Mouse (Mus musculus) bone marrow, adult 2 months (tissue): ENCODE measurements around the gene Evc. TPM values are rescaled to one million over a fixed set of nuclear protein-coding genes. Genes with fewer than 3 reads are reported as not detected.

Experiments used
- H3K27ac ChIP-seq: fragments of 200-500 bp; 2 replicates; pipeline ENCODE4 v1.5.1; 2012; ENCODE audit warnings: low read depth, mild to moderate bottlenecking, control low read depth, inconsistent platforms, low read length; ENCODE audit not compliant: control insufficient read depth, poor library complexity, insufficient read depth
- H3K4me1 ChIP-seq: fragments of 200-500 bp; 2 replicates; pipeline ENCODE4 v1.6.1; 2011; ENCODE audit warnings: low read length; ENCODE audit not compliant: control insufficient read depth, insufficient read depth
- H3K4me3 ChIP-seq: fragments of 200-500 bp; replicated peaks from 2 replicates; pipeline ENCODE3; 2011; ENCODE audit warnings: mild to moderate bottlenecking, low read depth, low read length, control low read depth; ENCODE audit not compliant: control insufficient read depth
- CTCF ChIP-seq: fragments of 200-500 bp; IDR thresholded peaks from 2 replicates; pipeline ENCODE4 v1.5.1; 2011; ENCODE audit warnings: low read length, control low read depth; ENCODE audit not compliant: control insufficient read depth, insufficient read depth
- POLR2A ChIP-seq: fragments of 200-500 bp; IDR thresholded peaks from 2 replicates; pipeline ENCODE4 v1.6.1; 2011; ENCODE audit warnings: low read depth, mild to moderate bottlenecking, control low read depth, low read length, borderline replicate concordance; ENCODE audit not compliant: control insufficient read depth
- WGBS: fragments of 180-500 bp; shearing (Covaris S2); methylation state at CpG from one replicate; pipeline ENCODE4 v1.1.7; 2018; 5-methylcytosine and 5-hydroxymethylcytosine counted together
- polyA plus RNA-seq: library from polyadenylated mRNA; stranded (reverse); fragments of >200 nt; gene quantifications from 2 replicates; pipeline ENCODE4 v1.2.4, GENCODE M21; 2011; ENCODE audit warnings: low replicate concordance; ENCODE audit not compliant: missing spikeins, insufficient read depth, insufficient read length

Gene Evc
- polyA plus RNA-seq: 2.8 and 4.9 TPM in 2 replicates

DNA sequence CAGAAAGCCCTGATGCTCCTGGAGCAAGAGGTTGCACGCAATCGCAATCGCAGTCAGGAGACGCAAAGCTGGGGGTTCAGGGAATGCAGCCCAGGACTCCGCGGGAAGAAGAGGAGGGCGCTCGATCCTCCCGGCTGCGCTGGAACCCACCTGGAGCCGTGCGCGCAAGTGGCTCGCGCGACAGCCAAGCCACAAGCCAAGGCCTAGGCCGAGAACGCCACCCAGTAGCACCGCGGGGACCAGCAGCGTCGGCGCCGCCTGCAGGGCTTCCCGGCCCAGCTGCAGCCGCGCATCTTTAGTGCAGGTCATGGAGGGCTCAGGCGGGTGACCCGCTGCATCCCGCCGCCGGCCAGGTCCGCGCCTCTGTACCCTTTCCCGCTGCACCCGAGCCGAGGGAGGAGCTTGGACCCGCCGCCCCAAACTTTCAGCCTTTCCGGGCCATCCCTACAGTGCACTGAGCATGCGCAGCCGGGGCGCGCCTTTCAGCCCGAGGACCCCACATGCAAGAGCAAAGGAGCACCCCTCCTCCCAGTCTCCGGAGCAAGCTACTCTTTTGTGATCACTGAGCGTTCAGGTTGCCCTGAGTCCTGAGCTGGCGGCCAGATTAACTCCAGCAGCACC is at the start of gene Evc:
Evc (minus strand) TSS at position 410 of the 621 bp plus-strand sequence.
- TF ChIP-seq CTCF (no peak), POLR2A (no peak)
- WGBS: 4% methylated on average over 48 of the region's 48 CpGs
- no peaks in the 10 kb centered on the region for H3K4me1 ChIP-seq
- no peak within 1 kb of the TSS for H3K4me3 ChIP-seq
- no peak within 1 kb of the TSS for H3K27ac ChIP-seq

DNA sequence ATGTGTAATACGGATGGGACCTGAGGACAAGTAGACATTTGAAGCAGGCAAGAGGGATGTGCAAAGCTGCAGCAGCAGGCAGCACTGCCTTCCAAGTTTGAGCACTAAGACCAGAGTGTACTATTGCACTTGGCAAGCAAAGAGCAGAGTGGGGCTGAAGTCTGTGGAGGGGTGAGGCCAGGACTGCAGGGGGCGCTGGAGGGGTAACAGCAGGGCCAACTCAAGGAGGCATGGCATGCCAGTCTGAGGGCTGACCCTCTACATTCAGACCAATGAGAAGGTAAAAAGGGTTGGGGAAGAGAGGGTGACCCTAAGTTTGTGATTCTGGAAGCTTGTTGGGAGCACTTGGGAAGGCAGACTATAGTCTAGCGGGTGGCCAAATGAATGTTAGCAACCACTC is 46.9 kb upstream of the Evc start:
- Histone ChIP-seq H3K4me1 (no peaks in the 10 kb centered on the region), H3K27ac (no peak overlapping the region), H3K4me3 (no peak overlapping the region)
- TF ChIP-seq CTCF (no peak), POLR2A (no peak)
- WGBS: 80% methylated on average over 3 of the region's 3 CpGs

DNA sequence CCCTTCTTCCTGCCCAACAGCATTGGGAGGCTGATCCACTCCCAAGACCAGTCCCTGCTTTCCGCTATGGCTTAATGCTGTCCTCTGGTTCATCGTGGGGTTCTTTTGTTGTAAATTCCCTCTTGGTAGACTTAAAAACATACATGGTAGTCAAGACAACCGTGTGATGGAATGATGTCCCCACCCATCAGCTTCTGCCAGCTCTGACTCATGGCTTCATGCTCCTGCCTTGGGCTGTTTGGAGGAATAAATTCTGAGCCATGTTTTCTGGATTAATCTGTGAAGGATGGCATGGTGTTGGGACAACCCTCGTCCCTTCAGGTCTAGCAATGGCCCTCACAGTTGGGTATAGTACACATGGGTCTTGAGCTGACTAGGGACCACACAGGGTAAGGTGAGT is 43.9 kb upstream of the Evc start:
- H3K4me1 ChIP-seq: no peaks in the 10 kb centered on the region
- 76% methylated on average over 4 of the region's 4 CpGs for WGBS

DNA sequence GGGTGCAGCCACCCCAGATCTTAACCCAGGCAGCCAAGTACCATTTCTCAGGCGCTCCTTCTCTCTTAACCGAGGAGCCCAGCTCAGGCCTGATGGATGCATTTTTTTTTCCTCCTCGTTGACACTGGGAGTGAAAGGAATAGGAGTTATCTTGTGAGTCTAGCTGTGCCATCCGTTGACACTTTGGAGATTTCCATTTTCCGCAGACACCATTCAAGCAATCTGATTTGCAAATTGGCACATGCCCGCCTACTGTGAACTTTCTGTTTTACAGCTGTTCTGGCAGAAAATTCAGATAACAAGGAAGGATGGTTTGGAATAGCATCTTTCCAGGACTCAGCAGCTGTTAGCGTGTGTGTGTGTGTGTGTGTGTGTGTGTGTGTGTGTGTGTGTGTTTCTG is 40.7 kb upstream of the Evc start:
- Histone ChIP-seq H3K4me3 (no peak overlapping the region), H3K27ac (no peak overlapping the region), H3K4me1 (no peaks in the 10 kb centered on the region)
- no peak for TF ChIP-seq POLR2A
- TF ChIP-seq CTCF: no peak
- WGBS: 81% methylated on average over 7 of the region's 7 CpGs

More for the DNA sequence above, 43.9 kb upstream of the Evc start:
- Histone ChIP-seq H3K4me3 (no peak overlapping the region), H3K27ac (no peak overlapping the region)
- TF ChIP-seq POLR2A (no peak), CTCF (no peak)

DNA sequence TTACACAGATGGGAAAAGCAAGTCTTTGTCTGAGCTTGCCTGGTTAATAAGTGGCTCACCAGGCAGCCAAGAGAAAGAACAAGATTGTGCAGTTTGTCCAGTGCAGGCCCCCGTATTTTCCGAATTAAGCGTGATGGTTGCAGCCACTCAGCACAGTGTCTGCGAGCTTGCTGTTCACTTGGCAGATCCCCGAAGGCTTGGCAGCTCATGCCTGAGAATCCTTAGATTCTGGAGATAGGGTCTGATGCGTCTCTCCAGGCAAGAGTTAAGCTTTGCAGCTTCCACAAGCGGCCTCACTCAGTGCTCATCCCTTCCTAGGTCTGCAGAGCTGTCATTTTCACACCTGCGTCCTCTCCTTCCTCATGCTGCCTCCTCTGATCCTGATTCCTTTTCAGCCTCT is 32.1 kb upstream of the Evc start:
- TF ChIP-seq POLR2A (no peak), CTCF (no peak)
- no peaks in the 10 kb centered on the region for H3K4me1 ChIP-seq
- H3K27ac ChIP-seq: no peak overlapping the region
- no peak overlapping the region for H3K4me3 ChIP-seq
- WGBS: 78% methylated on average over 8 of the region's 8 CpGs

DNA sequence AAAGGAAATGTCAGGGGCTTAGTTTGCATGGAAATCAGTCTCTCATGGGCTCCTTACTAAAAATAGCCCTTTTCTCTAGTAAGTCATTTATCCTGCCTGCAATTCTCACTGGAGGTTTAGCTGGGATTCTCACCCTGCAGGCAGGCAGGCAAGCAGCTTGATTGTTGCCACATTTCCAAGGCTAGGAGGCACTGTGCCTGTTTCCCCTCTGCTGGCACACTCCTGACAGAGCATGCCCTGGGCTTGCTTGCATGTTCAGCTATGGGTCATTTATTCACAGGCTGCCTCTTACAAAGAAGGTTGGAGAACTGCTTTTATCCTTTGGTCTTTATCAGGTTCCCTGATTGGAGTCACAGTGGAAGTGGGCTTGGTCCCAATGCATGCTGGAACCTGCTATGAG is 29.1 kb upstream of the Evc start:
- TF ChIP-seq CTCF (no peak), POLR2A (no peak)
- Histone ChIP-seq H3K4me1 (no peaks in the 10 kb centered on the region), H3K27ac (no peak overlapping the region), H3K4me3 (no peak overlapping the region)

DNA sequence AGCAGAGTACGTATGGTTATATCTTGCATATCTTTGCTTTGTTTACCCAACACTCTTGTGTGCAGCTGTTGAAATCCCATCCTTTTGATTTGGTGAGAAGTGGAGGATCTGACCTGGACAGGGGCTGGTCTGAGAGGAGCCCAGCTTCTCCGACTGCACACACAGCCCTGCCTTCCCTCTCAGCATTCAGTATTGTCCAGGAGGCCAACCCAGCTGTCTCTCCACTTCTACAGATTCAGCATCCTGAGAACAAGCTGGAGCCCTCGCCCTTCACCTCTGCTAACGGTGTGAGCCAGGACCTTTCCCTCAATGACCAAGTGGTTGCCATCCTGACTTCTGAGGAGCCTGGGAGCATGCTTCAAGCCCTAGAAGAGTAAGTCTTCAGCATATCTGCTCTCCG is 26.6 kb upstream of the Evc start:
- Histone ChIP-seq H3K4me3 (no peak overlapping the region), H3K27ac (no peak overlapping the region), H3K4me1 (no peaks in the 10 kb centered on the region)
- 84% methylated on average over 5 of the region's 5 CpGs for WGBS
- TF ChIP-seq CTCF (no peak), POLR2A (no peak)

DNA sequence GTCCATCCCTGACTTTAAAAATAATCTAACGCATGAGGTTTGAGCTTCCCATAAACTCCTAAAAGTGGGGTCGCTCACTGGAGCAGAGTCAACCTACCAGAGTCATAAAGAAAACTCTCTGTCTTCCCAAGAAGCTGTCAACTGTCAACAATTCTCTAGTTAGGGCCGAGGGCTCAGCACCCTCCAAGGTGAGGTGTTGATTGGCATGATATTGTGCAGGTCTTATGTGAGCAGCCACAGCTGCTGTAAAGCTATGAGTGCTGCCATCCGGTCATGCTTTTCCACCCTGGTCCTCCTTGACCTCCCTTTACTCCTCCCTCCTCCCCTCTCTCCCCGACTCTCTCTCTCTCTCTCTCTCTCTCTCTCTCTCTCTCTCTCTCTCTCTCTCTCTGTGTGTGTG is 25.9 kb upstream of the Evc start:
- Histone ChIP-seq H3K4me3 (no peak overlapping the region), H3K27ac (no peak overlapping the region), H3K4me1 (no peaks in the 10 kb centered on the region)
- TF ChIP-seq CTCF (no peak), POLR2A (no peak)
- 64% methylated on average over 5 of the region's 5 CpGs for WGBS

DNA sequence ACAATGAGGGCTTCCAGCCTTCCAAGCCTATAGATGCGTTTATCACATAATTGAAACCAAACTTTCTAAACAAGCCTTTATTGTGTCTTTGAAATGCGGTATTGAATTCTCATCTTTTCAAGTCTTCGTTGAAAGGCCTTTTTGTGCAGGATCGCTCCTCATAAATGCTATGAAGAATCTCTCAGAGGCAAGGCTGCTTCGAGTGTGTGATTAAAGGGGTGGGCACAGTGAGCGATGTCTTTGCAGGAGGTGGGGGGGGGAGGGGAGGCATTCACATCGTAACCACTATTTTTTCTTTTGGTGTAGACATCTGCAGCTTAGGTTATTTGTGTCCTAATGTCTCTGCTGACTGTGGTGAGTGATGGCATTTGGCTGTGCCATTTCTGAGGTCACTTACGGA is 19.3 kb upstream of the Evc start:
- Histone ChIP-seq H3K4me3 (no peak overlapping the region), H3K4me1 (no peaks in the 10 kb centered on the region), H3K27ac (no peak overlapping the region)
- 75% methylated on average over 8 of the region's 8 CpGs for WGBS
- TF ChIP-seq POLR2A (no peak), CTCF (no peak)
